Mouse (Mus musculus): ENCODE results near the gene Adad1.

Gene Adad1

GRCm38 (mm10) chr3:37169283-37169682 lies 106.0 kb downstream of the Adad1 start:
- DNase-seq (ENCODE audit: low spot score in 2 of 2): no peak
